ENCODE assay signal across 10 mouse cellular contexts in the genomic region with DNA sequence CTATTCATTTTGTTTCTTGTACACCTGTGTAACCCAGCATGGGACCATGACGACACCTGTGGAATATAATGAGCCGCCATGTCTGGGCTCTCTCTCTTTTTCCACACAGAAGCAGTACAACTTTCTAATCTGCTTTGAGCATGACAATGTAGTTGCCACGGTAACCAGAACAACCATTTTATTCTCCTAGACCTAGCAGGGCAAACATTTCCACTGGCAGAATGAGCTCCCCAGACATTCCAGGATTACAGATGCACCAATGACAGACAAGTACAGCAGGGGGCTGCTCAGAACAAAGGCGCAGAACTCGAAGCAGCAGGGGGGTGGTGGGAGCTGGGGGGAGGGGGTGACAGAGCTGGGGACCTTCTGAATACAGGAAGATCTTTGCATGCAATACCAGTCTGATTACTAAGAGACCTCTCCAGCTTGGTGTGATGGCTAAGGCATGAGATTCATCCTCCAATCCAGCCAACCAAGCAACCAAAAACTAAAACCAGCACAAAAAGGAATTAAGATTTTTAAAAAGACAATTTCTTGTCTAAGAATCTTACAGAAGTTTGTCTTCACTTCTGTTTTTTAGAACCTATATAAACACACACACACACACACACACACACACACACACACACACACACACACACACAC.
A peak's percentile ranks its signal among the peaks of the same experiment; 100 is the strongest.
DNase-seq lines count a peak whose midpoint lies in the region; ATAC-seq lines count a peak whose summit lies in the region.
"Had no signal": no experiment of that assay in that cellular context is flagged by ENCODE, and none has a peak within 500 bp of the region (broad histone marks: within the 10 kb centered on the region; RNA-seq: fewer than 3 reads in every experiment).

No protein-coding gene starts in this region.

- 0 out of 2 replicates have a peak, but pooled peaks cover 3% of the 10 kb centered on the region for H3K4me1 ChIP-seq in embryonic facial prominence, embryonic 14.5 days (ENCODE audit: control insufficient read depth, insufficient read depth, low read length)
- peaks cover 6% of the 10 kb centered on the region for H3K4me1 ChIP-seq in hindbrain, embryonic 16.5 days (ENCODE audit: control insufficient read depth, insufficient read depth, low read depth, low read length)
- no peaks in the 10 kb centered on the region for H3K4me1 ChIP-seq in neural tube, embryonic 14.5 days (ENCODE audit: control insufficient read depth, insufficient read depth, low read length)
- H3K4me1 ChIP-seq: limb, embryonic 12.5 days had no signal

- no peaks in the 10 kb centered on the region for H3K36me3 ChIP-seq in embryonic facial prominence, embryonic 14.5 days (ENCODE audit: control insufficient read depth, insufficient read depth, low read length)
- H3K36me3 ChIP-seq in hindbrain, embryonic 16.5 days (ENCODE audit: control insufficient read depth, insufficient read depth, low read length): no peaks in the 10 kb centered on the region
- no peaks in the 10 kb centered on the region for H3K36me3 ChIP-seq in neural tube, embryonic 14.5 days (ENCODE audit: control insufficient read depth, insufficient read depth, low read length)
- H3K36me3 ChIP-seq: heart, embryonic 13.5 days; limb, embryonic 12.5 days had no signal

- H3K4me2 ChIP-seq in embryonic facial prominence, embryonic 14.5 days (ENCODE audit: low read depth, low read length): no peak overlapping the region
- H3K4me2 ChIP-seq in hindbrain, embryonic 16.5 days (ENCODE audit: low read length): peak overlapping the region; percentile 32; the same call in 1 of the 2 replicates
- H3K4me2 ChIP-seq in neural tube, embryonic 14.5 days (ENCODE audit: low read depth, low read length): peak overlapping the region; percentile 9; the same call in 1 of the 2 replicates
- H3K4me2 ChIP-seq: heart, embryonic 13.5 days; limb, embryonic 12.5 days had no signal

- H3K27ac ChIP-seq in embryonic facial prominence, embryonic 14.5 days (replicated peaks; ENCODE audit: low read depth, low read length): no peak overlapping the region
- H3K27ac ChIP-seq in hindbrain, embryonic 16.5 days (ENCODE audit: low read depth, low read length): no peak overlapping the region; the same call in 1 of the 2 replicates
- H3K27ac ChIP-seq in neural tube, embryonic 14.5 days (ENCODE audit: low read depth, low read length): no peak overlapping the region
- H3K27ac ChIP-seq: heart, embryonic 13.5 days; kidney, postnatal 0 days; limb, embryonic 12.5 days had no signal

- no peaks in the 10 kb centered on the region for H3K27me3 ChIP-seq in embryonic facial prominence, embryonic 14.5 days (replicated peaks; ENCODE audit: control insufficient read depth, insufficient read depth, low read length)
- no peaks in the 10 kb centered on the region for H3K27me3 ChIP-seq in hindbrain, embryonic 16.5 days (replicated peaks; ENCODE audit: control insufficient read depth, insufficient read depth, low read length)
- H3K27me3 ChIP-seq in neural tube, embryonic 14.5 days (ENCODE audit: control insufficient read depth, insufficient read depth, low read length): no peaks in the 10 kb centered on the region
- H3K27me3 ChIP-seq: heart, embryonic 13.5 days; limb, embryonic 12.5 days had no signal

- no peak overlapping the region for H3K4me3 ChIP-seq in embryonic facial prominence, embryonic 14.5 days (ENCODE audit: low read depth, low read length)
- no peak overlapping the region for H3K4me3 ChIP-seq in hindbrain, embryonic 16.5 days (ENCODE audit: low read length)
- no peak overlapping the region for H3K4me3 ChIP-seq in neural tube, embryonic 14.5 days (ENCODE audit: low read depth, low read length)
- H3K4me3 ChIP-seq: heart, embryonic 13.5 days; limb, embryonic 12.5 days had no signal

- 28% methylated on average over 5 of the region's 5 CpGs for WGBS in embryonic facial prominence, embryonic 14.5 days
- WGBS in hindbrain, embryonic 16.5 days: 8% methylated on average over 5 of the region's 5 CpGs
- WGBS in neural tube, embryonic 14.5 days: 13% methylated on average over 5 of the region's 5 CpGs

- no peaks in the 10 kb centered on the region for H3K9me3 ChIP-seq in embryonic facial prominence, embryonic 14.5 days (ENCODE audit: control insufficient read depth, low read length)
- H3K9me3 ChIP-seq in hindbrain, embryonic 16.5 days (ENCODE audit: control insufficient read depth, low read length): no peaks in the 10 kb centered on the region
- no peaks in the 10 kb centered on the region for H3K9me3 ChIP-seq in neural tube, embryonic 14.5 days (ENCODE audit: control insufficient read depth, low read length)
- H3K9me3 ChIP-seq: heart, embryonic 13.5 days; limb, embryonic 12.5 days had no signal

- peak; percentile 67 for DNase-seq in embryonic facial prominence, embryonic 14.5 days (ENCODE audit: low spot score)
- DNase-seq in left cerebral cortex, adult 8-10 months (ENCODE audit: low spot score in 2 of 2): no peak
- no peak for DNase-seq in kidney, postnatal 25 days
- DNase-seq in urinary bladder, postnatal 25 days (ENCODE audit: low spot score): no peak

- ATAC-seq in common myeloid progenitor, adult 5-6 weeks (replicated peaks; ENCODE audit: low read depth, poor library complexity, severe bottlenecking): 0 out of 2 replicates have a peak, but pooled peaks have one; percentile 24
- ATAC-seq in embryonic facial prominence, embryonic 14.5 days (ENCODE audit: low read depth): peak; percentile 70; the same call in 1 of the 2 replicates
- peak; percentile 91 for ATAC-seq in hindbrain, embryonic 16.5 days
- peak; percentile 88 for ATAC-seq in neural tube, embryonic 14.5 days (ENCODE audit: low read depth)

- no peak overlapping the region; the same call in 1 of the 2 replicates for H3K9ac ChIP-seq in embryonic facial prominence, embryonic 14.5 days (ENCODE audit: low read depth, low read length)
- H3K9ac ChIP-seq in hindbrain, embryonic 16.5 days (ENCODE audit: low read depth, low read length): no peak overlapping the region
- no peak overlapping the region for H3K9ac ChIP-seq in neural tube, embryonic 14.5 days (replicated peaks; ENCODE audit: low read depth, low read length)
- H3K9ac ChIP-seq: heart, embryonic 13.5 days; limb, embryonic 12.5 days had no signal

Comparison
In these comparisons a context has a peak if more than half of its experiments do, and no peak if none do; other contexts are left out.
1. ATAC-seq: peak in every context shown above with its lines; median percentile 91 in hindbrain, embryonic 16.5 days; 88 in neural tube, embryonic 14.5 days; 70 in embryonic facial prominence, embryonic 14.5 days; 24 in common myeloid progenitor, adult 5-6 weeks.